Mouse (Mus musculus) right cerebral cortex, postnatal 25 days (tissue): ENCODE measurements around the gene Magoh.

ENCODE experiments used
- DNase-seq: peaks from one replicate; pipeline ENCODE4 v3.0.0; 2022

Magoh gene

DNA sequence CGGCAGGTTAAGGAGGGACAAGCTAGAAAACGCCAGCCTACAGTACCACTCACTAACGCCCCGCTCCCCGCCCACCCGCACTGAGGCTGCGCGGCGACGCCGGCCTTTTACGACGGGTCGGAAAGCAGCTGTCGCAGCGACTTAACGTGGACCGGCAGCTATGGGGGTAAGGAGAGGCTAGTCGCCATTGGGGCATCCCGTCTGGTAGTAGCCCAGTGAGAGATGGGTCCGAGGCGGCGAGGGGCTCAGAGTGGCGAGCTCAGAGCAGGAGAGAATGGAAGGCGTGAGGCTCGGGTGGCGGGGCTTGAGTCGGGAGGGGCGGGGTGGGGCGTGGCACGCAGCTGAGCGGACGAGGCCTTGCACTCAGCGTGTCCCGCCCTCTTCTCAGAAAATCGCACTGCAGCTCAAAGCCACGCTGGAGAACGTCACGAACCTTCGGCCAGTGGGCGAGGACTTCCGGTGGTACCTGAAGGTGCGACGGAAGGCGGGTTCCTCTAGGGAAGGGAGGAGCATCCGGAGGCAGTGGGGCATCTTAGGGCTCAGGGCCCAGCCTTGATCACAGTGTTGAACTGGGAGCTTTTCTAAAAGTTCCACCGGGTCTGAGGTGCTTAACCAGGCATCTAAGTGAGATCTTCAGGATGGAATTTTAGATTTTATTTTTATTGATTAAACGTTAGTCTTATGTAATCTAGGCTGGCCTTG lies 10.3 kb downstream of the Magoh start, which contains the start of gene 0610037L13Rik:
Gene 0610037L13Rik, plus strand, starts transcription at position 83 of the 702 bp plus-strand sequence.
- DNase-seq: peak; percentile 94

DNA sequence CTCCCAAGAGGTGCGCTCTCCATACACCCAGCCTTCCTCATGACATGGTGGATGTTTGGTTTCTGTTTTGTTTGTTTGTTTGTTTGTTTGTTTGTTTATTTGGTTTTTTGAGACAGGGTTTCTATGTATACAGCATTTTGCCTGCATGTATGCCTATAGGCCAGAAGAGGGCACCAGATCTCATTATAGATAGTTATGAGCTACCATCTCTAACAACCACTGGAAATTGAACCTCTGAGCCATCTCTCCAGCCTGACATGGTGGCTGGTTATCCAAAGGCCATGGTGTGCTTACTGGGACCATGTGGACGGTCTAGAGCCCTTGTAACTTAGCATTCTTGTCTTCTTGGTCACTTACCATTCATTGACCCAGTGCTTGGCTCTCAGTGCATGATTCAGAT lies 13.1 kb downstream of the Magoh start:
- no peak for DNase-seq

DNA sequence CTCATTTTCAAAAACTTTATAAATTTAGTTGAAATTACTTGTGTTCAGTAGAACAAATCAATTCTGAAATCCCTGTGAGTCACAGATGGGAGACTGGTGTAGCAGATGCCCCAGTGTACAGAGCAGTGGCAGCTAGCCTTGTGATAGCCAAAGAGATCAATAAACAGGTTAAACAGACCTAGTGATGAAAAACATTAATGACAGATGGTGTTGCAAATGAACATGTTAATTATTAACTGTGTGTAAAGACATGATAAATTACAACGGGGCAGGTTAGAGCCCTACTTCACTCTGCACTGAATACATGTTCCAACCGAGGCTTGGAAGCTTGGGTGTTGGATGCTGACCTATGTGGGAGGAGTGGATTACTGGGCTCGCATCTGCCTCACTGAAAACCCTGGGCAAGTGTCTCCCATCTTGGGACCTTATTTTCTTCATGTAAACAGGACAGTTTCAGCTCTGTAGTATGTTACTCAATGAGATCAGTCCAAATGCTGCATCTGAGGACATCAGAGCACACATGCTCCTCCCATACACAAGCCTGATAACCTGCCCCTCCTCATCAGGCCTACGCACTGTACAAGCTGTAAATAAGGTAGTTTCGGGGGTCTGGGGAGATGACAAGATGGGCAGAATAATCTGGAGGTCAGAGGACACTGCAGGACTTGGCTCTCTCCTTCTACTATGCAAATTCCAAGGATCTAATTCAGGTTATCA lies 19.8 kb downstream of the Magoh start:
- DNase-seq: no peak

DNA sequence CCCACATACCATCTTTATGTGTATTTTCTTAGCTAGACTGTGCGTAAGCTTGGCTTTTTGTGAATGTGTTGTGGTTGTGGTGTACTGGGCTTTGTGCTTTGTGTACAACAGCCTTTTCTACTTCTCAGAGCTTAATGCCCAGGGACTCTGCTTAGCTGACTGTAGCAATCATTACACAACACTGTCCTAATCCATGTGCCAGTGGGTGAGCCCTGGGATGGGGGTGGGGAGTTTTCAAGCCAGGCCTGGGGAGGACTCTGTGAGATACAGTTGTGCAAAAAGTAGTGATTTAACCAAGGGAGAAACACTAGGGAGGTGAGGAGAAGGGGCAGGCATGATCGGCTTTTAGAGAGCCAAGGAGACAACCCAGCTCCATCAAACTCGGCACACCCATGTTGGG lies 20.7 kb downstream of the Magoh start:
- DNase-seq: no peak

DNA sequence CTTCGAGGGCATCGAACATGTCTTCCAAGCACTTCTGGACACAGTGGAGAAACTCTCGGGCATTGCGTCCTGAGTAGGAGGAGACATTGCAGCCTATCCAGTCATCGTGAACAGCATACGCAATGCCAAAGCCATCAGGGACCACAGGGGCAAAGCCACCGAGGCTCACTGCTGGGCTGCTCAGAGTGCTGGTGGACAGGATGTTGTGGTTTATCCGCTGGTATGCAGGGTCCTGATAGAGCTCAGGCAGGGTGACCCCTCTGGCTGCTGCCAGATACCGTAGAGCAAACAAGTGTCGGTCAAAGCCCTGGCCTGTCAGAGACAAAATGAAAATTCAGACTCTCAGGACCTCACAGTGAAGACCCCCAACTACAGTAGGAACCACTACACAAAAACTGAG lies 24.7 kb downstream of the Magoh start:
- DNase-seq: no peak

DNA sequence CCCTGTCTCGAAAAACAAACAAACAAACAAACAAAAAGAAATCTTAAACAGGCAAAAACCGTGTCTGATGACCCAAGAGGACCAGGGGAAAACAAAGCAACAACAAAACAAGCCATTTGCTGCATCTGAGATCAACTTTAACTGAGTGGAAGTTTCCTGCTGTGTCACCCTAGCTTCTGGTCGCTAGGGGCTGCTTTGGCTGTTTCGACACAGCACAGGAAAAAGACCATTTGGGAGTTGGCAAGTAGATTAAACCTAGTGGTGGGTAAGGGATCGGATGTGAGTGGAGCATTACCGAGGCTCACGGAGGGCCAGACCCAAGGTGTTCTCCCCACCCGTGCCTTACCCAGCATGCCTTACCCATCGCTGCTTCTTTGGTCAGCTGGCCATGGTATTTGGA lies 27.0 kb downstream of the Magoh start:
- no peak for DNase-seq

DNA sequence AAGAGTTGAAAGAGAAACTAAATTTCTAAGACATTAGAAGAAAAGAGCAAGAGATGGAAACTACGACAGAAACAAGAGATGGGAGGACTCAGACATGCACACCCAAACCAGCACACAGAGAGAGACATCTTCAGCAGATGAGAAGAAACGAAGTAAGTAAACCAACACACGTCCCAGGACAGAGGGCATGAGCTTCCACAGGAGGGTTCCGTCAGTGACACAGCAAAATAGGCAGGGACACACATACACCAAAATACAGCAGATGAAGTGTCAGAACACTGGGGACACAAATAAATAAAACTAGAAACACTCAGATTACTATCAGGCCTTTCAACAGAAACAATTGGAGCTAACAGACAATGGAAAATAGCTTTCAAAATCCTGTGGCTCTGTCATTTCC lies 30.5 kb downstream of the Magoh start:
- DNase-seq: no peak

DNA sequence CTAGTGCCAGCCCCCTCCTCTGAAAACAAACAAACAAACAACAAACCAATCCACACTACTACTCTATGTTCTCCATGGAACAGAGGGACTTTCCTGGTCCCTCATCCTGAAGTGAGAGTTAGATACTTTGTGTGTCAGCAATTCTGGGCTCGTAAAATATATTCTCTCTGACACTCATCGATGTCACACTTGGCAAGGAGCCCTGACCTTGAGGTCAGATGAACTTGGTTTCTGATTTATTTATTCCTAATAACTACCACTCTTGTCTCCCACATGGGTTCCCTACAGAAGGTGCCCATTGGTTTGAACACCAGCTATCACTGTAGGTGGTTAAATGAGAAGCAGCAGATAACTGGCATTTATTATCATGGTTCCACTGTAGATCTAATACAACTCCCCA lies 40.8 kb downstream of the Magoh start:
- no peak for DNase-seq

DNA sequence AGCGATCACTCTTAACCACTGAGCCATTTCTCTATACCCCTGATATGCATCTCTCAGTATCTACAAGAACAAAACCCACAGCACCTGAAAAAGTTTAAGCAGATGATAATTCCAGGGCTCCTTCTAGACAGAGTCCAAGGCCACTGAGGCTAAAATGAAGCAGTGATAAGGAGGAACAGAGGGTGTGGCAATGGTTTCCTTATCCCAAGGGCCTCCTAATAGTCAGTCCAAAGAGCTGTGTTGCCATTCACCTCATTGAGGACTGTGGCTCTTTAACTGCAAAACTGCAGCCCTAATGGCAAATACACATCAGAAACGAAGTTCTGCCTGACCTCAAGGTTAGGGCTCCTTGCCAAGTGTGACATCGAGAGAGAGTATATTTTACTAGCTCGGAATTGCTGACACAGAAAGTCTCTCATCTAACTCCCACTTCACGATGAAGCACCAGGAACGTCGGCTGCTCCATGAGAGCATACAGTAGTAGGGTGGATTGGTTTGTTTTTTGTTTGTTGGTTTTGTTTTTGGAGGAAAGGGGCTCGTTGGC lies 41.7 kb downstream of the Magoh start:
- DNase-seq: no peak

DNA sequence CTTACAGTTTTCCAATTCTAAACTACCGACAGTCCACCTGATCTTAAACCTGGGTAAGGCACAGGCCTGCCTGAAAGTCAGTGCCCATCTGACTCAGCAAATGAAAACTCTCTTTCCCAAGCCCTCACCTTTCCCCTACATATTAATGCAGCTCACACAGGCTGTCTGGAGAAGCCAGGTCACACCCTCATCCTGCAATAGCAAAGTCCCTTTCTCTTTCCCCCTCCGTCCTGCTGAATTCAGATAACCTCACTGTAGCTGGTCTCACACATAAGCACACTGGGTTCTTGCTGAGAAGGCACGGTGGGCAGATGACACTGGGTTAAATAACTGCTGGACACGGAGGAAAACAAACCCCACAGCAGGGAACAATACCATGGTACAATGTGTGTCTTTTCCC lies 42.4 kb downstream of the Magoh start:
- DNase-seq: no peak

DNA sequence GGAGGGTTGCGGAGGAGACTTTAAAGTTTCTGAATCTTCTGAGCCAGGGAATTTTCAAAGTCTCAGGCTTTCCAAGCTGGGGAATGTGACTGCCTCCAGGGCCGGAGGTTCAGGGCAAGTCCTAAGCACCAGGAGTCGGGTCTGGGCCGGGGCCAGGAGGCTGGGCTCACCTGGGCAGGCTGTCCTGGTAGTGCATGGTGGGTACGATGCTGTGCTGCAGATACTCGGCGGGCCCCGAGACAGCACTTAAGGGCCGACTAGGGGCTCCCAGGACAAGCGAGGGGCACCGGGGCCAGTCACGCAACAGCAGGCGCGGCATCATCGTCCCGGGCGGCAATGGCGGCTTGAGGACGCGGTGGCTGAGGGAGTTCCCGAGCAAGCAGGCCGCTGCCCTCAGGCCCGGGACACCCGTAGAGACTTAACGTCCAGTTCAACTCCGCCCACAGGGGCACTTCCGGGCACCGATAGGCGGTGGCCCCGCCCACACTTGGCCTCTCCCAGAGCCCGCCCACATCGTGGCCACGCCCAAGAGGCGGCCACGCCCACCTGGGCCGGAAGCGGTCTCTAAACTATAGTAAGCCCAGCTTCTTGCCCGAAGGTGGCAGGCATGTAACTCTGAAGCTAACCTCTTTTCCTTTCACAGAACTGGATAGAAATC lies 43.7 kb downstream of the Magoh start, which contains the start of gene Cpt2:
Gene Cpt2, minus strand, starts transcription at position 466 of the 658 bp plus-strand sequence.
- DNase-seq: peak; percentile 69

DNA sequence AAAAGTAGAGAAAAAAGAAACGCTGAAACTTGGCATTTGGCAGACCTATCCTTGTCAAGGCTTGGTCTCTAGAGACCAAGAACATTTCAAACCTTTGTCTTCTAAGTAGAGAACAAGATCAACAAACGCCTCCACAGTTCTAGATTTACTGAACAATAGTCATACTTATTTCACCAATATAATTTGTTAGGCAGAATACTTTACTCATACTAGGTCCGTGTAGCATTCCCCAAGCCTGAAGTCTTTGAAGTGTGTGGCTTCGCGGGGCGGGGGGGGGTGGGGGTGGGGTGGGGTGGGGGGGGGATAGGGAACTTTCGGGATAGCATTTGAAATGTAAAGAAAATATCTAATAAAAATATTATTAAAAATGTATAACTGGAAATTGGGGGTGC lies 44.2 kb downstream of the Magoh start:
- no peak for DNase-seq

DNA sequence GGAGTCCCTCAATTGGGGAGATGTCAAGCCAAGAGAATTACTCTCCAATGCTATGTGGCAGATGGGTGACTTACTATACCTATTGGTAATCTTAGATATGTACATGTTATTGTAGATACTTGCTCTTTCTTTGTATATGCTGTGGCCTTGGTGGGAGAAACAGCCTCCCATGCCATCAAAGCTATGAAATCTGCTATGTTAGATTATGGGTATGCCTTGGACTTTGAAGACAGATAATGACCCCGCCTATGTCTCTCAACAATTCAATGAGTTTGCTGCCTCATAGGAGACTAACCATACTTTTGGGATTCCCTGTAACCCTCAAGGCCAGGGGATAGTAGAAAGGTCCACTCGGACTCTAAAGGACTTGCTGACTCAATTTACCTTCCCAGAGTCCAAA lies 48.7 kb downstream of the Magoh start:
- no peak for DNase-seq

DNA sequence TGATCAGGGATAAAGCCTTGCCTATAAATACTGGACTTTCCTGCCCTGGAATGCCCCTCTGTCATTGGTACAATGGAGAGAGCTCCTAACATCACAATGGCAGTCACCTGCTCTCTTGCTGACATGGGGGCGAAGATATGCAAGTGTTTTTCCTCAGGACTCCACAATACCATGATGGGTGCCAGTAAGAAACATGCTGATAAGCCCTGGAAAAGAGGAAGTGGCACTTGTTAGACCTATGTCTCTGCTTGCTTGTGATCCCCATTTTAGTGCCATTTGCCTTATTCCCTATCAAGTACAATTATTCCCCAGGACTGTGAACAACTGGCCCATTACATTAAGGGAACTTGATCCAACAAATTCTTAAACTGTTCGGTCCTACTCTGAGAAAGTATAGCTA lies 49.2 kb downstream of the Magoh start:
- no peak for DNase-seq

DNA sequence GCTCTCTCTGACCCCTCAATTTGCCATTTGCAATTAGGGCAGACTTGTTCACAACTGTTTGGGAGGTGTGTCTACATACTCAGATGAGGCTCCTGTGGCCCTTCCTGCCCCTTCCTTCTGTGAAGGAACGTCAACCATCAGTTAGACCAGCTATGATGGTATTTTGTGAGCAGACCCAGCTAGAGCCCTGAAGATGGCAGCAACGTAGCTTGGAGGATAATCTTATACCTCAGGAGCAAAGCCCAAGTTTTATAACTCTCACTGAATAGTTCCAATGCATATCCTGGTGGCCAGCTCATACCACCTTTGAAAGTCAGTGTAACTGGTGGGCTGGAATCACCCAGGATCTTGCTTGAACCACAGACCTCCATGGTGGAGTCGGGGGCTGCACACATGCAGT lies 51.9 kb downstream of the Magoh start:
- DNase-seq: no peak

DNA sequence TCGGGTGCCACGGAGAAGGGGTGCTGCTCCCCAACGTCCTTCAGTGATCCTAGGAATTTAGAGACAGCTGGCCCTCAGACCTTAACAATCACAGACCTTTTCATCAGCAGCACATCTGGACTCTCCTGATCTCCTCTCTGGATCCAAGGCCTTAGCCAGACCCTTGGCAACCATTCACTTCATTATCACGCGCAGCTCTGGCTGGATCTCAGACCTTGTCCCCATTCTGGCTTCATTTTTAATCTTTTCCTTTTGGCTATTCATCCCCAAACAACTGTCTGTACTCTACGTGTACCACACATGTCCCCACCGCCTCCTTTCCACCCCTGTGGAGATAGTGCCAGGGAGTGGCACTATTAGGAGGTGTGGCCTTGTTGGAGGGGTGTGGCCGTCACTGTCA lies 53.7 kb downstream of the Magoh start:
- no peak for DNase-seq

DNA sequence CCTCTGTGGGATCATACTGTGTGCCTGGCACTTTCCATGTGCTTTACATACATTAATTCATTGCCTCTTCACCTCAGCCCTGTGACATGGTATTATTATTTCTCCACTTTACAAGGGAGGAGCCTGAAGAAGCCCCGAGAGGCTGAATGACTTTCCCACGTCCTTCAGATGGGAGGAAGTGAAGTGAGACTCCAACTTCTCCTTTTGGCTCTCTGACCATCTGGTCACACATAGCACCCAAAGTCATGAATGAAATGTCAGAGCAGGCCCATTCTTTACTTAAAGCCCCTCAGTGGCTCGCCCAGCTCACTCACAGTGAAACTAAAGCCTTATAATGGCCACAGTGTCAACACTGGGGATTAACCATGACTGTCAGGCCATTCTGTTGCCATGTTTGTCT lies 55.7 kb downstream of the Magoh start:
- no peak for DNase-seq
